Mouse (Mus musculus) spleen, adult 2 months (tissue): ENCODE measurements at regions not wholly inside any gene's neighbourhood (a gene's known extent, or its start where the extent isn't known, plus 50 kb on each side); places are given as distances from the start of the nearest gene placed in this dataset.

Source experiments
- DNase-seq, 2 experiments: peaks; one replicate each; pipeline versions ENCODE4 v3.0.0 to v3.0.0-alpha.2; 2012 to 2021; ENCODE audit warnings: low spot score in 2 of 2, low read depth in 1 of 2
- H3K27ac ChIP-seq: fragments of 200-500 bp; 2 replicates; pipeline ENCODE4 v1.5.1; 2012; ENCODE audit warnings: low read length, inconsistent platforms; ENCODE audit not compliant: insufficient read depth
- H3K27me3 ChIP-seq: fragments of 200-500 bp; 2 replicates; pipeline ENCODE4 v1.6.1; 2012; ENCODE audit warnings: mild to moderate bottlenecking, moderate library complexity, low read length, inconsistent platforms; ENCODE audit not compliant: control insufficient read depth, insufficient read depth
- H3K36me3 ChIP-seq: fragments of 200-500 bp; 2 replicates; pipeline ENCODE4 v1.6.1; 2012; ENCODE audit warnings: mild to moderate bottlenecking, low read length, inconsistent platforms; ENCODE audit not compliant: control insufficient read depth, insufficient read depth
- H3K4me1 ChIP-seq: fragments of 200-500 bp; 2 replicates; pipeline ENCODE4 v1.6.1; 2011; ENCODE audit warnings: inconsistent platforms; ENCODE audit not compliant: control insufficient read depth, insufficient read depth, insufficient read length
- H3K4me3 ChIP-seq: fragments of 200-500 bp; 2 replicates; pipeline ENCODE4 v1.5.1; 2011; ENCODE audit warnings: mild to moderate bottlenecking, inconsistent platforms; ENCODE audit not compliant: insufficient read depth, insufficient read length; ENCODE audit errors: extremely low read depth
- CTCF ChIP-seq: fragments of 200-500 bp; IDR thresholded peaks from 2 replicates; pipeline ENCODE4 v1.5.1; 2011; ENCODE audit warnings: mild to moderate bottlenecking, inconsistent platforms; ENCODE audit not compliant: insufficient read depth, insufficient read length, insufficient replicate concordance; ENCODE audit errors: extremely low read depth
- POLR2A ChIP-seq: fragments of 200-500 bp; IDR thresholded peaks from 2 replicates; pipeline ENCODE4 v1.6.1; 2011; ENCODE audit warnings: low read depth, low read length, inconsistent platforms
- WGBS: fragments of 180-500 bp; shearing (Covaris S2); methylation state at CpG from one replicate; pipeline ENCODE4 v1.1.7; 2018; 5-methylcytosine and 5-hydroxymethylcytosine counted together

DNA sequence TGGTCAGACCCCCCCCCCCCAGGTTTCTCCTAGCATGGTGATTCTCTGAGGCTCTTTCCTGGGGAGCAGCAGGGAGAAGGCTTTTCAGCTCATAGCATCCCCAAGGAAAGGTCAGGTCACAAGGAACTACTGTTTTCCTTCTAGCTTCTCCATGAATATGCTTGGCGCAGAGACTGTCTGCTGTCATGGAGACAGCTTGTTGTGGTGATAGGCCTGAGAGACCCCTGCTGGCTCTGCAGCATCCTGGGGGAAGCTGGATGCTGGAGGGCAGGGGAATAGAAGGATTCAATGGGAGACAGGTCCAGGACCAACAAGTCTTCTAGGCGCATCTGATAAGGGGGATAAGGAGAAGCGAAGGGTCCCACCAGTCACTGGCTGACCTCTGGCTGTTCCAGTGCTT, 178.1 kb downstream of the Utp6 start:
- Histone ChIP-seq H3K27me3 (no peaks in the 10 kb centered on the region), H3K4me3 (no peak overlapping the region), H3K36me3 (no peaks in the 10 kb centered on the region), H3K27ac (no peak overlapping the region), H3K4me1 (no peaks in the 10 kb centered on the region)
- 98% methylated on average over 3 of the region's 3 CpGs for WGBS
- TF ChIP-seq POLR2A (no peak), CTCF (no peak)
- DNase-seq, result no peak

DNA sequence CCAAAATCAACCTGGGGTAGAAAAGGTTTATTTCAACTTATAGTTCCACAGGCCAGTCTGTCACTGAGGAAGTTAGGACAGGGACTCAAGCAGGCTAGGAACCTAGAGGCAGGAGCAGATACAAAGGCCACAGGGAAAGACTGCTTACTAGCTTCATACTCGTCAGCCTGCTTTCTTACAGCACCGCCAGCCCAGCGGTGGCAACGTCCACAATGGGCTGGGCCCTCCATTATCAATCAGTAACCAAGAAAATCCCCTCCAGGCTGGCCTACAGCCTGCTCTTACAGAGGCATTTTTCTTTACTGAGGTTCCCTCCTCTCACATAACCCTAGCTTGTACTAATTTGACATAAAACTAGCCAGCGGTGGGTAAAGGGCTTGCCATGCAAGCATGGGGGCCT, 180.2 kb downstream of the Utp6 start:
- no peak overlapping the region for H3K4me3 ChIP-seq
- H3K36me3 ChIP-seq, result no peaks in the 10 kb centered on the region
- no peak overlapping the region for H3K27ac ChIP-seq
- no peaks in the 10 kb centered on the region for H3K27me3 ChIP-seq
- WGBS, result 93% methylated on average over 5 of the region's 5 CpGs
- H3K4me1 ChIP-seq, result no peaks in the 10 kb centered on the region
- no peak for DNase-seq
- TF ChIP-seq CTCF, result no peak
- TF ChIP-seq POLR2A, result no peak

DNA sequence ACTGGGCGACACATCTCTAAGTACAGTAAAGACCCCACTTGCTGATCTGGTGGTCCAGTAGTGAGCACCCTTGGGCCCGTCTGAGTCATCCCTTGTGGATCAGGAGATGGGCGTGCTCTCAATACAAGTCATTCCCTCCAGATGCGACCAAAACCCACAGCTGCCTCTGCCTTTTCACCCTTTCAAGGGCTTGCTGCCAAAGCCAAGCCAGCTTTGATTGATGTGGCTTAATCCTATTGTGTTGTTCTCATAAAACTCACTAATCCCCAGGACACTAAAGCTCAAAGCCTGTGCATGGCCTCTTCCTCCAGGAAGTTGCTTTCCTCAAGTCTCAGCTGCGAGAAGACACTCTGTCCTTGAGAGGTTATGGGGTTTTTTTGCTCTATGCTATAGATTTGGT, 182.4 kb downstream of the Utp6 start:
- DNase-seq, result no peak
- no peaks in the 10 kb centered on the region for H3K27me3 ChIP-seq
- TF ChIP-seq POLR2A (no peak), CTCF (no peak)

DNA sequence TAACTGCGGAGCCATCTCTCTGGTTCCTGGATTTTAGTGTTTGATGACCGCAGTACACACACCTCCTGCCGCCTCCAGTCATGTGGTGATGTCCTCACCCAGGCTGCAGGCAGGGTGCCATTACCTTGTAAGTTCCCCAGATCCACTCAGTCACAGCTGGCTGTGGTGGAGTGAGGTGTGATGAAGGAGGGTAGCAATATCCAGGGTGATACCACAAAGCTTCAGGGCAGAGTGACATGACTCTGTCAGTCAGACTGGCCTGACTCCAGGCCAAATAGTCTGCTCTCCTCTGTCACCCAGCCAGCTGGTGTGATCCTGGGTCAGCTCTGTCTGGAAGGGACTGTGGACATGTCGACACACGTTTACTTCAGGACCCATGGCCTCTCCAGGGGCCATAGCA, 183.7 kb downstream of the Utp6 start:
- TF ChIP-seq CTCF (no peak), POLR2A (no peak)
- WGBS, result 72% methylated on average over 5 of the region's 5 CpGs
- DNase-seq, result no peak
- H3K4me3 ChIP-seq, result no peak overlapping the region
- H3K36me3 ChIP-seq, result no peaks in the 10 kb centered on the region
- no peaks in the 10 kb centered on the region for H3K4me1 ChIP-seq
- no peak overlapping the region for H3K27ac ChIP-seq
- no peaks in the 10 kb centered on the region for H3K27me3 ChIP-seq

More for the DNA sequence above, 182.4 kb downstream of the Utp6 start:
- Histone ChIP-seq H3K27ac (no peak overlapping the region), H3K36me3 (no peaks in the 10 kb centered on the region), H3K4me3 (no peak overlapping the region), H3K4me1 (no peaks in the 10 kb centered on the region)
- 57% methylated on average over 5 of the region's 5 CpGs for WGBS

DNA sequence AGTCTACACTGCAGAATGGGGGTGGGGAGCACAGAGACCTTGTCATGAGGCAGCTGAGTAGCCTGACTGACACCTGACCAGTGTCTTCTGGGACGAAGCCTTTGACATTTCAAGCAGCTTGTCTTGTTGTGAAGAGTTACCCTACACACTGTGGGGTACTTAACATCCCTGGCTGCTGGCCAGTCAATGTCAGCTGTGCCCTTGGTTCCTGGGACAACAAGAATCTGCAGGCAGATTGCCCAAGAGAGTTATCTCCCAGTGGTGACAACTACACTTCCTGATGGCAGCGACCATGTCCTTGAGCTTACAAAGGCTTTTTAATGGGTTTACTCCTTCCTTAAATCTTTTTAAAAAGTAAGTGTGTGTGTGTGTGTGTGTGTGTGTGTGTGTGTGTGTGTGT, 184.2 kb downstream of the Utp6 start:
- H3K27me3 ChIP-seq, result no peaks in the 10 kb centered on the region
- no peak overlapping the region for H3K27ac ChIP-seq
- 28% methylated on average over 2 of the region's 2 CpGs for WGBS
- no peaks in the 10 kb centered on the region for H3K4me1 ChIP-seq
- TF ChIP-seq CTCF (no peak), POLR2A (no peak)
- no peak overlapping the region for H3K4me3 ChIP-seq
- H3K36me3 ChIP-seq, result no peaks in the 10 kb centered on the region
- DNase-seq, result no peak

DNA sequence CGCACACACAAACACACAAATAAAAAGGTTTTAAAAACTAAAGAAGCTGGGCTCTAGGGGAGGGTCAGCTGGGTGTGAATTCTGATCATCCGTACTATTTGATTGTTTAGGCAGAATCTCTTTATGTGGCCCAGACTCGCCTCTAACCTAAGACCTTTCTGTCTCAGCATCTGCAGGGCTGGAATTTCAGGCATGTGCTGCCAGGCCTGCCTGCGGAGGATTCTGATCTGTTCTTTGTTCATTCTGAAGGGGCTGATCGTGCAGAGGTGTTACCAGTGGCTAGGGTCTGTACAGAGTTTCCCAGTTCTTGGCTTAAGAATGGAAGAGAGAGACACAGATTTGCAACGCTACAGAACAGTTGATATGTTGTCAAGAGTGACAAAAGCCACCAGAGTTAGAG, 185.6 kb downstream of the Rab11fip4 start:
- no peak overlapping the region for H3K27ac ChIP-seq
- no peaks in the 10 kb centered on the region for H3K4me1 ChIP-seq
- DNase-seq, result no peak
- no peak for TF ChIP-seq POLR2A
- TF ChIP-seq CTCF, result no peak
- no peak overlapping the region for H3K4me3 ChIP-seq
- WGBS, result 87% methylated on average over 6 of the region's 6 CpGs
- H3K36me3 ChIP-seq, result no peaks in the 10 kb centered on the region
- no peaks in the 10 kb centered on the region for H3K27me3 ChIP-seq

DNA sequence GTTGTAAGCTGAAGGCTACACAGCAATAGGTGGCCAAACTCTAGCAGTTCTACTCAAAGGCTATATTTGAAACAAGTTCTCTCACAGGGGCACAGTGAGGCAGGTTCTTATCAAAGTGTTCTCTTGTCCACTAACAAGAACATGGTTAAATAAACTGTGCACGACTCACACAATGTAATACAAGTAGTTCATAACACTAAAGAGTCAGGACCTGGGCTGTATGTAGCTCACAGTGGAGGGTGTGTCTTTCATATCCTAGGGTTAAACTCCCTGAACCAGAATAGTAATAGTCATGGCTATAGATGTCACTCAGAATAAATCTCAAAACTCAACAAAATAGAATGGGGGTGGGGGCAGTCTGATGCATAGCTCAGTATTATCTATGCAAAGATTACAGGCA, 182.7 kb downstream of the Rab11fip4 start:
- no peaks in the 10 kb centered on the region for H3K36me3 ChIP-seq
- no peak for DNase-seq
- TF ChIP-seq CTCF (no peak), POLR2A (no peak)
- no peaks in the 10 kb centered on the region for H3K4me1 ChIP-seq
- no peak overlapping the region for H3K4me3 ChIP-seq
- no peak overlapping the region for H3K27ac ChIP-seq
- no peaks in the 10 kb centered on the region for H3K27me3 ChIP-seq
- 90% methylated on average over 1 of the region's 1 CpGs for WGBS
